Mouse (Mus musculus): ENCODE measurements around the gene Olfr222. TPM values are rescaled to one million over a fixed set of nuclear protein-coding genes. Genes with fewer than 3 reads are reported as not detected.

Olfr222 gene
- total RNA-seq, 2 experiments from 2014 or later = not detected

- no peak for DNase-seq
- intact Hi-C loops (cut with DNase I) = no loop called here
Observed at GRCm38 (mm10) chr11:59542442-59542841, 33.6 kb downstream of the Olfr222 start.

- intact Hi-C loops (cut with DNase I) = no loop called here
- DNase-seq = no peak
Observed at GRCm38 (mm10) chr11:59541324-59541723, 34.7 kb downstream of the Olfr222 start, which contains the start of gene Nlrp3. Nlrp3 (plus strand) TSS chr11:59541568.

- intact Hi-C loops (cut with DNase I) = no loop called here
Observed at GRCm38 (mm10) chr11:59540123-59540522, 35.9 kb downstream of the Olfr222 start.

GRCm38 (mm10) chr11:59538387-59538786 lies 37.6 kb downstream of the Olfr222 start:
- intact Hi-C loops (cut with DNase I) = no loop called here
- DNase-seq = peak; percentile 53 to 63

More at GRCm38 (mm10) chr11:59540123-59540522, 35.9 kb downstream of the Olfr222 start:
- DNase-seq = no peak

GRCm38 (mm10) chr11:59537218-59538130 lies 38.6 kb downstream of the Olfr222 start:
- intact Hi-C loops (cut with DNase I) = no loop called here
- DNase-seq = peak in 1 of 2 experiments; percentile 22

GRCm38 (mm10) chr11:59531562-59531961 lies 44.5 kb downstream of the Olfr222 start:
- intact Hi-C loops (cut with DNase I) = no loop called here

GRCm38 (mm10) chr11:59530870-59531535 lies 45.0 kb downstream of the Olfr222 start:
- intact Hi-C loops (cut with DNase I) = no loop called here
- DNase-seq = no peak

More at GRCm38 (mm10) chr11:59531562-59531961, 44.5 kb downstream of the Olfr222 start:
- no peak for DNase-seq

GRCm38 (mm10) chr11:59530221-59530620 lies 45.8 kb downstream of the Olfr222 start:
- DNase-seq = no peak
- intact Hi-C loops (cut with DNase I) = no loop called here

GRCm38 (mm10) chr11:59526472-59527080 lies 49.5 kb downstream of the Olfr222 start, which contains the start of gene Zkscan17:
Zkscan17 (minus strand) TSS chr11:59526751.
- no peak for DNase-seq
- intact Hi-C loops (cut with DNase I) = loop anchor here (10.0 kb wide), 1 partner anchor 218 kb away; no protein-coding TSS in a partner anchor

GRCm38 (mm10) chr11:59525237-59525636 lies 50.8 kb downstream of the Olfr222 start:
- intact Hi-C loops (cut with DNase I) = loop anchor here (2.0 to 10.0 kb wide), 2 partner anchors 46 to 220 kb away; no protein-coding TSS in a partner anchor
- DNase-seq = peak in 1 of 2 experiments; percentile 59

GRCm38 (mm10) chr11:59524150-59524549 lies 51.9 kb downstream of the Olfr222 start:
- intact Hi-C loops (cut with DNase I) = loop anchor here (2.0 to 10.0 kb wide), 2 partner anchors 47 to 221 kb away; no protein-coding TSS in a partner anchor
- no peak for DNase-seq

Other genes starting within 250 kb of the Olfr222 start
- not detected for gene Prss38, start 200.6 kb downstream of the Olfr222 start, total RNA-seq (2021)
- gene Jmjd4, start 126.2 kb downstream of the Olfr222 start, total RNA-seq (2021) = 1 to 10 TPM; 6.9 to 8.2 TPM
- gene Snap47, start 125.0 kb downstream of the Olfr222 start, total RNA-seq (2021) = 10 to 100 TPM; 19.5 to 20.5 TPM
- gene Zfp867, start 103.8 kb downstream of the Olfr222 start, total RNA-seq (2021) = 1 to 10 TPM; 1.8 to 2.8 TPM
- gene Zkscan17, start 49.5 kb downstream of the Olfr222 start, total RNA-seq (2021) = 10 to 100 TPM; 14.8 to 17.1 TPM
- gene Nlrp3, start 34.7 kb downstream of the Olfr222 start, total RNA-seq (2021) = under 1 TPM in 1 of 2 experiments, not detected in 1; 0.10 TPM
- gene Olfr223, start 17.1 kb upstream of the Olfr222 start, total RNA-seq (2021) = not detected
- gene Mprip, start 85.1 kb upstream of the Olfr222 start, total RNA-seq (2021) = 10 to 100 TPM; 65.7 to 76.2 TPM
- gene Pld6, start 211.4 kb upstream of the Olfr222 start, total RNA-seq (2021) = not detected
- 10 to 100 TPM; 41.9 to 43.6 TPM for gene Flcn, start 233.8 kb upstream of the Olfr222 start, total RNA-seq (2021)